Mouse (Mus musculus): ENCODE measurements around the gene Nlrx1. TPM values are rescaled to one million over a fixed set of nuclear protein-coding genes. Genes with fewer than 3 reads are reported as not detected.

Gene Nlrx1
- polyA plus RNA-seq (2015; fragmentation: Nextera tagmentation; extraction: Ambion mirVana) = 4.4 and 4.5 TPM in 2 replicates

DNA sequence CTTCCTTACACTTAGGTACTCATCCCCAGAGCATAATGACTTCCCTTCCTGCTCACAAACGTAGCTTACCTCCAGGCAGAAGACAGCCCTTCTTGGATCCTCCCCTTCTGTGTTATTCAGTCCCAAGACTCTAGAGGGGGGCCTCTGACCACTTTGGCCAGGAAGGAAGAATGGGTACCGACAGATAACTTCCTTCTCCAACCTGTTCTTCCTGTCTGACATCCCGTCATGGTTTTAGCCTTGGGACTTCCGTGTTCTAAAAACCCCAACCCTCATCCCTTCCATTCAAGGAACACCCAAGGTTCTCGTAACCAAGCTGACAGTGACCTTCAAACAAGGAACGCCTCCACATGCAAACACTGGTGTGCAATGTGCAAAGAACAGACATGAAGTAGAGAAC, at the start of gene Nlrx1:
Gene Nlrx1 (minus strand): TSS at position 168 of the 400 bp plus-strand sequence.
- peaks cover 3% of the 10 kb centered on the region; the same call in 1 of the 2 replicates for H3K36me3 ChIP-seq (ENCODE audit: poor library complexity, severe bottlenecking)
- H3K4me3 ChIP-seq = peak within 1 kb of the TSS; percentile 38
- peaks cover 7% of the 10 kb centered on the region; the same call in 1 of the 2 replicates for H3K9me3 ChIP-seq (replicated peaks)
- WGBS = 87% methylated on average over 6 of the region's 6 CpGs
- H3K4me1 ChIP-seq = peaks cover 22% of the 10 kb centered on the region
- H3K4me2 ChIP-seq = peak within 1 kb of the TSS; percentile 72
- peak within 1 kb of the TSS; percentile 70 for H3K9ac ChIP-seq
- ATAC-seq = no peak
- H3K27me3 ChIP-seq = no peaks in the 10 kb centered on the region
- peak within 1 kb of the TSS; percentile 70 for H3K27ac ChIP-seq

GRCm38 (mm10) chr9:44317452-44317851, 49.1 kb upstream of the Nlrx1 start:
- H3K9me3 ChIP-seq (replicated peaks) = no peaks in the 10 kb centered on the region
- 67% methylated on average over 4 of the region's 4 CpGs for WGBS
- no peak overlapping the region for H3K9ac ChIP-seq
- H3K27ac ChIP-seq = no peak overlapping the region
- H3K4me1 ChIP-seq = peaks cover 35% of the 10 kb centered on the region
- H3K27me3 ChIP-seq = no peaks in the 10 kb centered on the region
- H3K4me2 ChIP-seq = peak overlapping the region; percentile 97
- H3K4me3 ChIP-seq = no peak overlapping the region
- H3K36me3 ChIP-seq (ENCODE audit: poor library complexity, severe bottlenecking) = peaks cover 47% of the 10 kb centered on the region
- no peak for ATAC-seq

DNA sequence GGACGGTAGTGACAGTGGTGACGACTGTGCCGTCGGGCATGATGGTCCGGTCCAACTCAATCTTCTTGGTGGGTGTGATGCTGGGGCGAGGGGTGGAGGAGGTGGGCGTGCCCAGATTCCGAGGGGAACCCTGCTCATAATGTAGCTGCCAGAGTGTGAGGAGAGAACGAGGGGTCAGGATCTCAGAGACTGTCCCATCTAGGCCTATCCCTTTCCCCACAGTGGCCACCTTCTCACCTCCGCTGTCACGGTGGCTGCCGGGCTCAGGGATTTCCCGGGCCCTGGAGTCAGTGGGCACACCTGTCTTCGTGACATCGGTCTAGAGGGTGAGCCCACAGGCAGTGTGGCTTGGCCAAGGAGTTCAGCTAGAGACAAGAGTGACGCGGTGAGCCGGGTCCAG, 46.5 kb upstream of the Nlrx1 start:
- peaks cover 41% of the 10 kb centered on the region for H3K4me1 ChIP-seq
- no peak overlapping the region for H3K4me3 ChIP-seq
- WGBS = 93% methylated on average over 18 of the region's 18 CpGs
- H3K9me3 ChIP-seq (replicated peaks) = no peaks in the 10 kb centered on the region
- no peak for ATAC-seq
- no peaks in the 10 kb centered on the region for H3K27me3 ChIP-seq
- H3K4me2 ChIP-seq = no peak overlapping the region
- H3K36me3 ChIP-seq (ENCODE audit: poor library complexity, severe bottlenecking) = peaks cover 63% of the 10 kb centered on the region
- H3K9ac ChIP-seq = no peak overlapping the region
- H3K27ac ChIP-seq = no peak overlapping the region

GRCm38 (mm10) chr9:44314257-44314547, 45.8 kb upstream of the Nlrx1 start:
- H3K36me3 ChIP-seq (ENCODE audit: poor library complexity, severe bottlenecking) = peaks cover 63% of the 10 kb centered on the region
- peaks cover 37% of the 10 kb centered on the region for H3K4me1 ChIP-seq
- 49% methylated on average over 4 of the region's 4 CpGs for WGBS
- no peaks in the 10 kb centered on the region for H3K27me3 ChIP-seq
- H3K9me3 ChIP-seq (replicated peaks) = no peaks in the 10 kb centered on the region
- no peak overlapping the region for H3K27ac ChIP-seq
- no peak for ATAC-seq
- H3K4me3 ChIP-seq = no peak overlapping the region
- 0 out of 2 replicates have a peak overlapping the region, but pooled peaks have one; percentile 3 for H3K4me2 ChIP-seq
- H3K9ac ChIP-seq = peak overlapping the region; percentile 9; the same call in 1 of the 2 replicates

- 70% methylated on average over 19 of the region's 19 CpGs for WGBS
- Histone ChIP-seq H3K27ac (no peak overlapping the region), H3K4me1 (peaks cover 32% of the 10 kb centered on the region), H3K36me3 (ENCODE audit: poor library complexity, severe bottlenecking) (peaks cover 63% of the 10 kb centered on the region), H3K4me3 (no peak overlapping the region), H3K4me2 (0 out of 2 replicates have a peak overlapping the region, but pooled peaks have one; percentile 3), H3K9me3 (replicated peaks) (no peaks in the 10 kb centered on the region), H3K27me3 (no peaks in the 10 kb centered on the region), H3K9ac (peak overlapping the region; percentile 9; the same call in 1 of the 2 replicates)
- no peak for ATAC-seq
Measured at GRCm38 (mm10) chr9:44313476-44314256, 45.3 kb upstream of the Nlrx1 start.

DNA sequence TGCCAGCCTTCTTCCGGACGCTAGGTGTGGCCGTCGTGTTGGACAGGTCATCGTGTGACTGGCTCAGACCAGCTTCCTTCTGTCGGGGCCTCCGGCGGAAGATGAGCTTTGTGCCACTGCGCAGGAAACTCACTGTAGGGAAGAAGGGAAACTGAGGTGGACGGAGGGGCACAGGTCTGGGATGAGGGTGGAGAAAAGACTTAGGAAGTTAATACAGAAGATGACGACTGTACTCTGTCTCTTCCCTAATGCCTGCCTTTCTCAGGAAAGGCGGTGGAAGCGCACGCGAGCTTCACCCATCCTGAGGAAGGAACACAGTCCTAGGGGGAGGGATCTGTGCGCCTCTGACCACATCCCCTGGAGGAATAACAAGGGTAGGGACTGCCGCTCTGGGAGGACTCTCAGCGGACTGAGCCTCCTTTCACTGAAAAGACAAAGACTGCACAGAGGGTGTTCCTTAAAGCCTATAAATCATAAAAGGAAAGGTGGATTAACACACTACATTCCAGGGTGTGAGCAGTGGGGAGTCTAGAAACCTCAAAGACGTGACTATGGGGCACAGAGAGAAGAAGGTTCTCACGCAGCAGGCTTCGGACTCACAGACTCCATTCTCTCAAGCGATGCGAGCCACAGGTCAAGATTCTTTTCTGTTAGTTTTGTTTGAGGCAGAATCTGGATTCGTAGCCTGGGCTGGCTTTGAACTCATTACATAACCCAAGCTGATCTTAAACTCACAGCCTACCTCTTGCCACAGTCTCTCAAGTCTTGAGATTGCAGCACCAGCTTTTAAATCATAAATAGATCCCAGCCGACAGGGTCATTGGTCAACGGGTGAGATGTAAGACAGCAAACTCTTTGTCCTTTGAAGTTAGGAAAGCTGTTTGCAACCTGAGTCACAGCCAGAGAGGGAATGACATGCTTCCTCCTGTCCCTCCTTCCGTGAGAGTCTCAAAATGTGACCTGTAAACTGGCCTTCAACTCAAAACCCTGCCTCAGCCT, 43.0 kb upstream of the Nlrx1 start:
- no peak for ATAC-seq
- H3K27ac ChIP-seq = no peak overlapping the region
- no peak overlapping the region for H3K4me3 ChIP-seq
- peaks cover 19% of the 10 kb centered on the region; the same call in 1 of the 2 replicates for H3K4me1 ChIP-seq
- peaks cover 56% of the 10 kb centered on the region for H3K36me3 ChIP-seq (ENCODE audit: poor library complexity, severe bottlenecking)
- no peak overlapping the region for H3K9ac ChIP-seq
- WGBS = 4% methylated on average over 27 of the region's 27 CpGs
- no peak overlapping the region for H3K4me2 ChIP-seq
- H3K27me3 ChIP-seq = no peaks in the 10 kb centered on the region
- no peaks in the 10 kb centered on the region for H3K9me3 ChIP-seq (replicated peaks)

- Histone ChIP-seq H3K27me3 (no peaks in the 10 kb centered on the region), H3K27ac (no peak overlapping the region), H3K36me3 (ENCODE audit: poor library complexity, severe bottlenecking) (peaks cover 49% of the 10 kb centered on the region), H3K9me3 (replicated peaks) (no peaks in the 10 kb centered on the region), H3K4me3 (no peak overlapping the region), H3K9ac (no peak overlapping the region), H3K4me2 (no peak overlapping the region), H3K4me1 (peaks cover 19% of the 10 kb centered on the region; the same call in 1 of the 2 replicates)
- ATAC-seq = no peak
- WGBS = 31% methylated on average over 10 of the region's 10 CpGs
Measured at GRCm38 (mm10) chr9:44310750-44311135, 42.3 kb upstream of the Nlrx1 start.

- Histone ChIP-seq H3K4me3 (no peak overlapping the region), H3K27ac (no peak overlapping the region), H3K4me2 (no peak overlapping the region), H3K9me3 (replicated peaks) (no peaks in the 10 kb centered on the region), H3K36me3 (ENCODE audit: poor library complexity, severe bottlenecking) (peaks cover 39% of the 10 kb centered on the region), H3K9ac (no peak overlapping the region), H3K4me1 (peaks cover 22% of the 10 kb centered on the region), H3K27me3 (no peaks in the 10 kb centered on the region)
- 67% methylated on average over 3 of the region's 3 CpGs for WGBS
- ATAC-seq = no peak
Measured at GRCm38 (mm10) chr9:44309756-44310155, 41.4 kb upstream of the Nlrx1 start.

DNA sequence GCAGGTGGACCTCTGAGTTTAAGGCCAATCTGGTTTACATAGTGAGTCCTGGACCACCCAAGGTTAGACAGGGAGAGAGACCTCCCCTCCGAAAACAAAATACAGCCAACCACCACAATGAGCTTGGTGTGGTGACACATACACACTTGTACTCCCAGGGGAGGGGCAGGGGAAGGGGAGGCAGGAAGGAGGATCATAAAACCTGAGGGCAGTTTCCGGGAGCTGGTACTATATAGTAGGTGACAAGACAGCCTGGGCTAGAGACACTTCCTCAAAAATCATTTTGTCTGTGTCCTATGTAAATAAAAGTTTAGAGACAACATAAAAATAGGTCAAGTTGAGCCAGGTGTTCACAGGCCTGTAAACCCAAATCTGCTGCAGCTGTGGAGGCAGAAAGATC, 38.8 kb upstream of the Nlrx1 start:
- H3K4me1 ChIP-seq = peaks cover 28% of the 10 kb centered on the region
- H3K9ac ChIP-seq = no peak overlapping the region
- H3K4me3 ChIP-seq = no peak overlapping the region
- H3K9me3 ChIP-seq (replicated peaks) = no peaks in the 10 kb centered on the region
- peaks cover 21% of the 10 kb centered on the region for H3K36me3 ChIP-seq (ENCODE audit: poor library complexity, severe bottlenecking)
- H3K4me2 ChIP-seq = no peak overlapping the region
- WGBS = 88% methylated on average over 2 of the region's 2 CpGs
- ATAC-seq = no peak
- H3K27me3 ChIP-seq = no peaks in the 10 kb centered on the region
- no peak overlapping the region for H3K27ac ChIP-seq

GRCm38 (mm10) chr9:44306532-44306931, 38.1 kb upstream of the Nlrx1 start:
- 90% methylated on average over 6 of the region's 6 CpGs for WGBS
- Histone ChIP-seq H3K9me3 (replicated peaks) (no peaks in the 10 kb centered on the region), H3K36me3 (ENCODE audit: poor library complexity, severe bottlenecking) (peaks cover 25% of the 10 kb centered on the region), H3K4me1 (peaks cover 24% of the 10 kb centered on the region), H3K9ac (no peak overlapping the region), H3K4me2 (no peak overlapping the region), H3K27ac (no peak overlapping the region), H3K4me3 (no peak overlapping the region), H3K27me3 (no peaks in the 10 kb centered on the region)
- no peak for ATAC-seq

- H3K4me1 ChIP-seq = peaks cover 15% of the 10 kb centered on the region
- H3K4me3 ChIP-seq = peak within 1 kb of the TSS; percentile 98
- H3K9me3 ChIP-seq (replicated peaks) = no peaks in the 10 kb centered on the region
- H3K4me2 ChIP-seq = peak within 1 kb of the TSS; percentile 87
- H3K27me3 ChIP-seq = no peaks in the 10 kb centered on the region
- H3K36me3 ChIP-seq (ENCODE audit: poor library complexity, severe bottlenecking) = peaks cover 27% of the 10 kb centered on the region
- WGBS = under 1% methylated on average over 54 of the region's 54 CpGs
- H3K27ac ChIP-seq = peak within 1 kb of the TSS; percentile 74
- H3K9ac ChIP-seq = peak within 1 kb of the TSS; percentile 95
- ATAC-seq = peak; percentile 100
Measured at GRCm38 (mm10) chr9:44305466-44306079, 37.2 kb upstream of the Nlrx1 start, which contains the start of gene Hinfp. Hinfp (minus strand) TSS chr9:44305671.

All from forebrain, embryonic 13.5 days (tissue).